Mouse (Mus musculus): Measurements from ENCODE around the gene Kctd15. TPM values are rescaled to one million over a fixed set of nuclear protein-coding genes. Genes with fewer than 3 reads are reported as not detected.

The Kctd15 gene
- polyA plus RNA-seq, 1 experiment from 2014 or later, result 18.0 TPM

DNA sequence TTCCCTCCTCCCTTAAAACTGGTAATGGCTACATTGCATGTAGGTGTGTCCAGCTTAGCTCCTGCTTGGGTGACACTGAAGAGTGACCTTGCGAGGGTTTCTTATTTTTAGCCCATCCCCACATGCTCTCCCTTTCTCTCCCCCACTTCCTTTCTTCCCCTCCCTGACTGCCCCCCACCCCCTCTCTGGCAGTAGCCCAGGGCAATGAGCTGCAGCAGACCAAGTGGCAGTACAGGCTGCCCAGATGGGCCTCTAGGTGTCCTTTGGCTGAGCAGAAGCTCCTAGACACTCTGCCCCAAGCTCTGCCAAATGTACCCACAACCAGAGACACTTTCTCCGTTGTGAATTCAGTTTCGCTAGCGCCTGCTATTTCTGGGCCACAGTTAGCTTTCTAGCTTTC lies 16.4 kb upstream of the Kctd15 start:
- ATAC-seq, result no peak
- no peak overlapping the region for H3K9ac ChIP-seq (ENCODE audit: low read depth, low read length)
- 77% methylated on average over 4 of the region's 4 CpGs for WGBS

GRCm38 (mm10) chr7:34671911-34672310 lies 15.4 kb upstream of the Kctd15 start:
- no peak overlapping the region for H3K9ac ChIP-seq (ENCODE audit: low read depth, low read length)
- H3K9me3 ChIP-seq (ENCODE audit: control insufficient read depth, low read length), result no peaks in the 10 kb centered on the region
- H3K27me3 ChIP-seq (replicated peaks; ENCODE audit: control insufficient read depth, insufficient read depth, low read length), result peaks cover 16% of the 10 kb centered on the region
- no peaks in the 10 kb centered on the region for H3K36me3 ChIP-seq (ENCODE audit: control insufficient read depth, insufficient read depth, low read length)
- no peak overlapping the region for H3K4me2 ChIP-seq (ENCODE audit: low read length)
- peak; percentile 74 for ATAC-seq
- no peak overlapping the region for H3K4me3 ChIP-seq (ENCODE audit: low read length)
- peaks cover 6% of the 10 kb centered on the region for H3K4me1 ChIP-seq (ENCODE audit: control insufficient read depth, insufficient read depth, low read depth, low read length)
- 0% methylated on average over 6 of the region's 6 CpGs for WGBS
- no peak overlapping the region for H3K27ac ChIP-seq (ENCODE audit: low read depth, low read length)

More for the DNA sequence above, 16.4 kb upstream of the Kctd15 start:
- Histone ChIP-seq H3K9me3 (ENCODE audit: control insufficient read depth, low read length) (no peaks in the 10 kb centered on the region), H3K4me2 (ENCODE audit: low read length) (no peak overlapping the region), H3K27ac (ENCODE audit: low read depth, low read length) (no peak overlapping the region), H3K36me3 (ENCODE audit: control insufficient read depth, insufficient read depth, low read length) (no peaks in the 10 kb centered on the region), H3K4me3 (ENCODE audit: low read length) (no peak overlapping the region), H3K27me3 (replicated peaks; ENCODE audit: control insufficient read depth, insufficient read depth, low read length) (peaks cover 16% of the 10 kb centered on the region), H3K4me1 (ENCODE audit: control insufficient read depth, insufficient read depth, low read depth, low read length) (peaks cover 6% of the 10 kb centered on the region)

DNA sequence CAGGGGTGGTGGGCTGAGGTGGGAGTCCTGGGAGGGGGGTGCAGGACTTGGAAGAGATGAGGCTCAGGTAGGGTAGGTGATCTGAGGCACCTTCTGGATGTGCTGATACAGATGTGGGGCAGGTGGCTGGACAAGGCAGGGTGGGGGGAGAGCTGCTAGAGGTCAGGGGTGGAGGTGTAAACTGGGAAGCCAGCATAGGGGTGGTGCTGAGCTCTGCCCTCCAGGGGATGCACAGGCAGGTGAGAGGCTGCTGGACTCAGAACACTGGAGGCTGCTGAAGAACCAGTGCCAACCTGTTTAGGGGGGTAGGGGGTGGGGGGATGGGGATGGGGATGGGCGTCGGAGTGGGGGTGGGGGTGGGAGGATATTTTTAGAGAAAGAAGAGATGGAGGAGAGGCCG lies 14.2 kb upstream of the Kctd15 start:
- no peak overlapping the region for H3K9ac ChIP-seq (ENCODE audit: low read depth, low read length)
- peaks cover 6% of the 10 kb centered on the region for H3K4me1 ChIP-seq (ENCODE audit: control insufficient read depth, insufficient read depth, low read depth, low read length)
- no peak overlapping the region for H3K4me2 ChIP-seq (ENCODE audit: low read length)
- H3K27me3 ChIP-seq (replicated peaks; ENCODE audit: control insufficient read depth, insufficient read depth, low read length), result peaks cover 16% of the 10 kb centered on the region
- 82% methylated on average over 3 of the region's 3 CpGs for WGBS
- ATAC-seq, result no peak
- H3K9me3 ChIP-seq (ENCODE audit: control insufficient read depth, low read length), result no peaks in the 10 kb centered on the region
- H3K27ac ChIP-seq (ENCODE audit: low read depth, low read length), result no peak overlapping the region
- no peak overlapping the region for H3K4me3 ChIP-seq (ENCODE audit: low read length)
- H3K36me3 ChIP-seq (ENCODE audit: control insufficient read depth, insufficient read depth, low read length), result no peaks in the 10 kb centered on the region

DNA sequence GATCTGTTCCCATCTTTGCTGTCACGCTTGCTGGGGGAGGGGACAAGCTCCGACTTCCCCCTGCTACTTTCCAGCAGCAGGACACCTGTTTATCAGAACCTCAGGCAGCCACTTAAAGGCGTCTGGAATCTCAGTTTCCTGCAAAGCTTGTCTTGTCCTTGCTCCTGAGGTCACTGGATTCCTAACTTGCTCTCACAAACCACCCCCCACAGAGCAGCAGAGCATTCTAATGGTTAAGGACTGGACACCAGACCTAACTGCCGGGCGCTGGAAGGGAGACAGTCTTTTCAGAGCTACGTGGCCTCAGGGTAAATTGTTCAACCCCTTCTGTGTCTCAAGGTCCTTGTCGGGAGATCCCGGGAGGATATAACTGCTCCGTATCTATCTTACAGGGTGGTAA lies 12.8 kb upstream of the Kctd15 start:
- H3K27me3 ChIP-seq (replicated peaks; ENCODE audit: control insufficient read depth, insufficient read depth, low read length), result peaks cover 4% of the 10 kb centered on the region; the same call in 1 of the 2 replicates
- H3K9me3 ChIP-seq (ENCODE audit: control insufficient read depth, low read length), result no peaks in the 10 kb centered on the region
- H3K9ac ChIP-seq (ENCODE audit: low read depth, low read length), result no peak overlapping the region
- WGBS, result 21% methylated on average over 9 of the region's 9 CpGs
- H3K4me1 ChIP-seq (ENCODE audit: control insufficient read depth, insufficient read depth, low read depth, low read length), result no peaks in the 10 kb centered on the region
- H3K36me3 ChIP-seq (ENCODE audit: control insufficient read depth, insufficient read depth, low read length), result no peaks in the 10 kb centered on the region
- no peak overlapping the region for H3K27ac ChIP-seq (ENCODE audit: low read depth, low read length)
- no peak overlapping the region for H3K4me3 ChIP-seq (ENCODE audit: low read length)
- no peak for ATAC-seq
- no peak overlapping the region for H3K4me2 ChIP-seq (ENCODE audit: low read length)

GRCm38 (mm10) chr7:34667874-34668273 lies 11.3 kb upstream of the Kctd15 start:
- H3K4me1 ChIP-seq (ENCODE audit: control insufficient read depth, insufficient read depth, low read depth, low read length), result no peaks in the 10 kb centered on the region
- 81% methylated on average over 16 of the region's 16 CpGs for WGBS
- H3K4me3 ChIP-seq (ENCODE audit: low read length), result no peak overlapping the region
- H3K27ac ChIP-seq (ENCODE audit: low read depth, low read length), result no peak overlapping the region
- no peak overlapping the region for H3K4me2 ChIP-seq (ENCODE audit: low read length)
- no peak overlapping the region for H3K9ac ChIP-seq (ENCODE audit: low read depth, low read length)
- no peak for ATAC-seq
- H3K27me3 ChIP-seq (replicated peaks; ENCODE audit: control insufficient read depth, insufficient read depth, low read length), result no peaks in the 10 kb centered on the region
- H3K36me3 ChIP-seq (ENCODE audit: control insufficient read depth, insufficient read depth, low read length), result no peaks in the 10 kb centered on the region
- no peaks in the 10 kb centered on the region for H3K9me3 ChIP-seq (ENCODE audit: control insufficient read depth, low read length)

DNA sequence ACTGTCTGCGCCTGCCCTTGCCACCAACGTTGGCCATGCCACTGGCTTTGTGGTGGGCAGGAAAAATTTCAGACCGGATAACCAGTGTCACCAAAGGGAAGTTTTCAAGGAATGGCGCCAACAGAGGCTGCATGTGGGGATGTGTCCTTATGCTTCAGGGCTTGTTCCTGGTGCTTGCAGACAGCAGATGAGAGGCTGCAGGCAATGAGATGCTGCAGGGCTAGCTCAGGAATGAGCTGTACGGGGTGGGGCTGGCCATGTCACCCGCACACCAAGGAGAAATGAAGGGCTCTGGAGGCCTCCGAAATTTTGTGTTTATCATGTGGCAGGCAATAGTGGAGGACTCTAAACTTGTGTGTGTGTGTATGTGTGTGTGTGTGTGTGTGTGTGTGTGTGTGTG lies 6.6 kb upstream of the Kctd15 start:
- Histone ChIP-seq H3K9ac (ENCODE audit: low read depth, low read length) (no peak overlapping the region), H3K27me3 (replicated peaks; ENCODE audit: control insufficient read depth, insufficient read depth, low read length) (no peaks in the 10 kb centered on the region), H3K27ac (ENCODE audit: low read depth, low read length) (no peak overlapping the region), H3K4me3 (ENCODE audit: low read length) (no peak overlapping the region), H3K4me2 (ENCODE audit: low read length) (no peak overlapping the region), H3K9me3 (ENCODE audit: control insufficient read depth, low read length) (no peaks in the 10 kb centered on the region), H3K4me1 (ENCODE audit: control insufficient read depth, insufficient read depth, low read depth, low read length) (no peaks in the 10 kb centered on the region; the same call in 1 of the 2 replicates), H3K36me3 (ENCODE audit: control insufficient read depth, insufficient read depth, low read length) (no peaks in the 10 kb centered on the region)
- 45% methylated on average over 7 of the region's 7 CpGs for WGBS
- peak; percentile 43; the same call in 1 of the 2 replicates for ATAC-seq

DNA sequence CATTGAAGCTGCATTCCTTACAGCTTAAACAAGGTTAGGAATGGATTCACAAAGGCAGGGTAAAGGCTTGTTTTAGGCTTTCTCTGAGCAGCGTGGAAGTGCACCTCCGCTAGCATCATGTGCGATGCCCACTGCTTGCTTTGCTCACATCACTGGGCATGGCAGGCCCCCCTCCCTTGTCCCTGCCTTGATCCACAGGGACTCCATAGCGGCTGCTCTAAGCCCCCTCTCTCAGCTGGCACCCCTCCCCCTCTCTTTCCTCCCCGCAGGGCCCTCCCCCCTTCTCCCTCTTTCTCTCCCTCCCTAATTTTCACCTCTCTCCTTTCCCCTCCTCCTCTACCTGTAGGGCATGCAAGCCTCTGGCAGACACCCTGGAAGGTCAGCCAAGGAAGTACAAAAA lies 5.7 kb upstream of the Kctd15 start:
- no peak overlapping the region for H3K27ac ChIP-seq (ENCODE audit: low read depth, low read length)
- H3K4me2 ChIP-seq (ENCODE audit: low read length), result no peak overlapping the region
- no peaks in the 10 kb centered on the region for H3K27me3 ChIP-seq (replicated peaks; ENCODE audit: control insufficient read depth, insufficient read depth, low read length)
- no peak for ATAC-seq
- H3K9ac ChIP-seq (ENCODE audit: low read depth, low read length), result no peak overlapping the region
- no peaks in the 10 kb centered on the region; the same call in 1 of the 2 replicates for H3K4me1 ChIP-seq (ENCODE audit: control insufficient read depth, insufficient read depth, low read depth, low read length)
- H3K36me3 ChIP-seq (ENCODE audit: control insufficient read depth, insufficient read depth, low read length), result no peaks in the 10 kb centered on the region
- no peaks in the 10 kb centered on the region for H3K9me3 ChIP-seq (ENCODE audit: control insufficient read depth, low read length)
- WGBS, result 9% methylated on average over 5 of the region's 5 CpGs
- no peak overlapping the region for H3K4me3 ChIP-seq (ENCODE audit: low read length)

GRCm38 (mm10) chr7:34659386-34660085 lies 3.0 kb upstream of the Kctd15 start:
- WGBS, result 77% methylated on average over 5 of the region's 6 CpGs
- H3K9me3 ChIP-seq (ENCODE audit: control insufficient read depth, low read length), result no peaks in the 10 kb centered on the region
- ATAC-seq, result no peak
- H3K27ac ChIP-seq (ENCODE audit: low read depth, low read length), result no peak overlapping the region
- H3K9ac ChIP-seq (ENCODE audit: low read depth, low read length), result no peak overlapping the region
- H3K4me2 ChIP-seq (ENCODE audit: low read length), result no peak overlapping the region
- no peaks in the 10 kb centered on the region for H3K36me3 ChIP-seq (ENCODE audit: control insufficient read depth, insufficient read depth, low read length)
- no peak overlapping the region for H3K4me3 ChIP-seq (ENCODE audit: low read length)
- H3K27me3 ChIP-seq (replicated peaks; ENCODE audit: control insufficient read depth, insufficient read depth, low read length), result no peaks in the 10 kb centered on the region
- peaks cover 3% of the 10 kb centered on the region; the same call in 1 of the 2 replicates for H3K4me1 ChIP-seq (ENCODE audit: control insufficient read depth, insufficient read depth, low read depth, low read length)

GRCm38 (mm10) chr7:34655086-34655839 lies 1.3 kb downstream of the Kctd15 start:
- H3K4me1 ChIP-seq (ENCODE audit: control insufficient read depth, insufficient read depth, low read depth, low read length), result peaks cover 20% of the 10 kb centered on the region
- H3K27me3 ChIP-seq (replicated peaks; ENCODE audit: control insufficient read depth, insufficient read depth, low read length), result no peaks in the 10 kb centered on the region
- no peaks in the 10 kb centered on the region for H3K9me3 ChIP-seq (ENCODE audit: control insufficient read depth, low read length)
- ATAC-seq, result peak; percentile 82
- peak overlapping the region; percentile 96 for H3K27ac ChIP-seq (ENCODE audit: low read depth, low read length)
- H3K4me3 ChIP-seq (ENCODE audit: low read length), result peak overlapping the region; percentile 63
- under 1% methylated on average over 65 of the region's 74 CpGs for WGBS
- H3K9ac ChIP-seq (ENCODE audit: low read depth, low read length), result peak overlapping the region; percentile 95
- no peaks in the 10 kb centered on the region for H3K36me3 ChIP-seq (ENCODE audit: control insufficient read depth, insufficient read depth, low read length)
- peak overlapping the region; percentile 95 for H3K4me2 ChIP-seq (ENCODE audit: low read length)

All from hindbrain, embryonic 16.5 days (tissue).